Mouse (Mus musculus): Measurements from ENCODE around the gene Gm4131. TPM values are rescaled to one million over a fixed set of nuclear protein-coding genes. Genes with fewer than 3 reads are reported as not detected.
A peak's percentile ranks its signal among the peaks of the same experiment; 100 is the strongest.

Gene Gm4131
- polyA plus RNA-seq, 1 experiment from 2014 or later: 0.10 TPM

DNA sequence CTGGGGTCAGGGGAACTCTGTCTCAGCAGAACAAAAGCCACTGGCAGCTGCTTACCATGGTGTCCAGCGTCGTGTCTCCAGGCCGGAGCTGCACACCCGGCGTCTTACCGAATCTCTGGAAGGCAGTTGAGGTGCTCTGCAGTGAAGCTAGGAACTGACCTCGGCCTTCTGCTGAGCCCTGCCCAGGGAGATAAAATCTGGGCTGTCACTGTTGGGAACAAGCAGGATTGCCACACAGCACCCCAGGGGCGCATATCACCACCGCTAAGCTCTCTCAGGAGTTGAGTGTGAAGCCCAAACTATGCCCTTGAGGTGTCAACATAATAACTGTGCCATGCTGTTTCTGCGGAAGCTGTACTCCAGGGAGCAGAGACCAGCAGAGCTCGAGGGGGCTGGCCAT lies 113.4 kb downstream of the Gm4131 start:
- H3K4me3 ChIP-seq: no peak overlapping the region
- DNase-seq (ENCODE audit: low spot score): no peak
- WGBS: 84% methylated on average over 11 of the region's 11 CpGs

DNA sequence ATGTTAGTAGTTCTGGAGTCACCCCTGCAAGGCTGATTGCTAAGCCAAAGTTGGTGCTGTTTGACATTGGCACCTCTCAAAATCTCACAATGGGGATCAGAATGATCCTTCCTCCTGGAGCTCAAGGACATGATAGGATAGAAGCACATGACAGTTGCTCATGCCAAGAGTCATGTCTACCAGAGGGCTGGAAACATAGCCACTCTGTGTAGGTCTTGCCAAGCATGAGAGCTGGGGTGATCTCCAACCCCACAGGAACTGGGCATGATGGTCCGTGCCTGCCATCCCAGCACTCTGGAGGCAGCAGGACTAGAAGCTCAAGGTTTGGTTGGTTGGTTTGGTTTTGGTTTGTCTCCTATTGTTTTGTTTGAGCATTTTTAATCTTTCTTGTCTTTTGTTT lies 116.0 kb downstream of the Gm4131 start:
- no peak overlapping the region for H3K27ac ChIP-seq (replicated peaks)
- no peaks in the 10 kb centered on the region for H3K27me3 ChIP-seq (ENCODE audit: low read depth, poor library complexity, severe bottlenecking)
- H3K4me3 ChIP-seq: no peak overlapping the region
- no peaks in the 10 kb centered on the region for H3K9me3 ChIP-seq (replicated peaks)
- no peaks in the 10 kb centered on the region for H3K36me3 ChIP-seq
- no peak for DNase-seq (ENCODE audit: low spot score)
- WGBS: 97% methylated on average over 1 of the region's 1 CpGs
- H3K4me1 ChIP-seq: no peaks in the 10 kb centered on the region

More for the DNA sequence above, 113.4 kb downstream of the Gm4131 start:
- Histone ChIP-seq H3K9me3 (replicated peaks) (no peaks in the 10 kb centered on the region), H3K4me1 (peaks cover 2% of the 10 kb centered on the region; the same call in 1 of the 2 replicates), H3K27ac (replicated peaks) (no peak overlapping the region), H3K36me3 (no peaks in the 10 kb centered on the region), H3K27me3 (ENCODE audit: low read depth, poor library complexity, severe bottlenecking) (no peaks in the 10 kb centered on the region)

DNA sequence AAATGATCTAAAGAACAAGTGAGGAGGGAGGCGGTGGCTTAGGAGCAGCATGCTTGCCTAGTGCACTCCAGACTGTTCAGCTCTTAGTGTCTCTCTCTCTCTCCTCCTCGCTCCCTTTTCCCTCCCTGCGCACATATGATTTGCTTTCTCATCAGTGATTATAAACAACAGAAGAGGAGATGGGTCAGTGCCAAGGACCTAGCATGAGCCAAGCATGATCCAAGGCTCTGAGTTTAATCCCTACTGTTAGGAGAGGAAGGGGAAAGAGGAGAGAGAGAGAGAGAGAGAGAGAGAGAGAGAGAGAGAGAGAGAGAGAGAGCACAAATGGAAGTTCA lies 119.5 kb downstream of the Gm4131 start:
- WGBS: 89% methylated on average over 3 of the region's 3 CpGs
- Histone ChIP-seq H3K4me1 (no peaks in the 10 kb centered on the region), H3K4me3 (no peak overlapping the region), H3K27ac (replicated peaks) (no peak overlapping the region), H3K9me3 (replicated peaks) (no peaks in the 10 kb centered on the region), H3K36me3 (no peaks in the 10 kb centered on the region), H3K27me3 (ENCODE audit: low read depth, poor library complexity, severe bottlenecking) (no peaks in the 10 kb centered on the region)
- no peak for DNase-seq (ENCODE audit: low spot score)

DNA sequence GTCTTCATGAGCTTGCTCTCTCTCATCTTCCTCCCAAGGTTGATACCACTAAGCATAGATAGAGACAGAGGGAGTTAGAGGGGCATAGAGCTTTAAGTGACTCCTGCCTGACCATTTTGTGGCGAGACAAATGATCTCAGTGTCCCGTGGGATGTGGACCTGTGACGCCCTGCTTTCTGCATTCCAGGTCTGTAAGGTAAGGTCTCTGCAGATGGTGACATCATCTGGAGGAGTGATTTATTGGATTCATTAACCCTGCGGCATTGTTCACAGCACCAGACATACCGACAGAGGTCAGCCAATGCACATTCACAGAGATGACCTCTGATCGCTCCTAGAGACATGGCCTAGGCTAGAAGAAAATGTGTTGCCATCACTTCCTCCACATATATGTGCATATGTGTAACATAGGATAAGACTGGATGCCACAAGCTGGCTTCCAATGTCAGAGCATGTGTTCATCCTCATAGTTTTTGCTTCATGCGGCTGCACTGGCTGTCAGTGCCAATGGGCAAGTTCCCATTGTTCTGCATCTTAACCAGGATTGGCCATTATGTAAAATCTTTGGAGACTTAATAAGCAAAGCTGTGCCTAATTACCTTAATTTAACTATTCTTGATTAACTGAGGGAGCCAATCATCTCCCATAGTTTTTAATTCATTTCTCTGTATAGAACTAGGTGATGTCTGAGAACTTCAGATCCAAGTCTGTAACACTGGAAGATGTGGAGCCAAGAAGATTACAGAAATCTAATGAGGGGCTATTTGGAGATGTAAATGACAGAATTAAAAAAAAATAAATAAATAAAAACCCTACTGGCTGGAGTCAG lies 120.1 kb downstream of the Gm4131 start:
- 88% methylated on average over 7 of the region's 7 CpGs for WGBS
- DNase-seq (ENCODE audit: low spot score): no peak
- no peak overlapping the region for H3K4me3 ChIP-seq
- H3K27ac ChIP-seq (replicated peaks): no peak overlapping the region
- no peaks in the 10 kb centered on the region for H3K4me1 ChIP-seq
- H3K9me3 ChIP-seq (replicated peaks): no peaks in the 10 kb centered on the region
- no peaks in the 10 kb centered on the region for H3K27me3 ChIP-seq (ENCODE audit: low read depth, poor library complexity, severe bottlenecking)
- no peaks in the 10 kb centered on the region for H3K36me3 ChIP-seq

DNA sequence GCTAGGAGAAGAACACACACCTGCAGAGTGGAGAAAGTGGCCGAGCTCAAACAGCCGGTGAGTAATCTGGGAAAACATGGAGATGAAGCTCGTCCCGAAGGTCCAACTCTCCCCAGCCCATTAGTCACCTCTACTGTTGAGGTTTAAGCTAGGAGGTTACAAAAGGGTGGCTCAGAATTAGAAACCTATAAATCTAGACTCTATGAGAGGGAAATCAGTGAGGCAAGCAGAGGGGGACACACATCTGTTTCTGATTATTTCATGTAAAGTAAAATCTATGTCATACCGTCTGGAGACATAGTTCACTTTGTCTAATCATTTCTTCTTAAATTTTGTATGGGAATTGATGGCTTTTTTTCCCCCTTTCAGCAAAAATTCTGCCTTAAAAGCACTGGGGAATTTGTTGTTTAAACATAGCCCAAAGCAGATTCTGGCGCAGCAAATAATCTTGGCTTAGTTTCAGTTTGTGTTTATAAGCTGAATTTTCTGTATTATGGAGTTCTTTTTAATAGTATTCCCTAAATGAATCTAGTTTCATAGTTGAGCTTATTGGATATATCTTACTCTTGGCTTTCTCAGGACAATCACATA lies 122.8 kb downstream of the Gm4131 start:
- WGBS: 87% methylated on average over 6 of the region's 6 CpGs
- Histone ChIP-seq H3K4me3 (no peak overlapping the region), H3K36me3 (no peaks in the 10 kb centered on the region), H3K27ac (replicated peaks) (no peak overlapping the region), H3K9me3 (replicated peaks) (no peaks in the 10 kb centered on the region), H3K27me3 (ENCODE audit: low read depth, poor library complexity, severe bottlenecking) (no peaks in the 10 kb centered on the region), H3K4me1 (no peaks in the 10 kb centered on the region)
- no peak for DNase-seq (ENCODE audit: low spot score)

DNA sequence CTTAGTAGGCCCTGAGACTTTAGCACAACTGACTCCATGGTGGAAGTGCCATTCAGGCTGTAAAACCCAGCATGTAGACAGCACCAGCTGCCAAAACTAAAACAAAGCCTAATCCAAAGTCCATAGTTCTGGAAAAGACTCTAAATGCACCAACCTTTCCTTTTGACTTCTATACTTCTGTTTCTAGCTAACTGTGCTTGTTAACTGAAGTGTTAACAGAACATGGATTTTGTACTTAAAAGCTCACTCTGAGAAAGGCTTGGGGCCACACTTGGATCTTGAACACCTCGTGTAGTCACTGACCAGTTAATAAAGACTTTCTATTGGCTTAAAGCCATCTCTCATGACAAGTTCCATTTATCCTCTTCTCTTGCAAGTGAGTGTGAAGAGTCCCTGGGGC lies 123.8 kb downstream of the Gm4131 start:
- H3K4me1 ChIP-seq: no peaks in the 10 kb centered on the region
- 75% methylated on average over 1 of the region's 1 CpGs for WGBS

DNA sequence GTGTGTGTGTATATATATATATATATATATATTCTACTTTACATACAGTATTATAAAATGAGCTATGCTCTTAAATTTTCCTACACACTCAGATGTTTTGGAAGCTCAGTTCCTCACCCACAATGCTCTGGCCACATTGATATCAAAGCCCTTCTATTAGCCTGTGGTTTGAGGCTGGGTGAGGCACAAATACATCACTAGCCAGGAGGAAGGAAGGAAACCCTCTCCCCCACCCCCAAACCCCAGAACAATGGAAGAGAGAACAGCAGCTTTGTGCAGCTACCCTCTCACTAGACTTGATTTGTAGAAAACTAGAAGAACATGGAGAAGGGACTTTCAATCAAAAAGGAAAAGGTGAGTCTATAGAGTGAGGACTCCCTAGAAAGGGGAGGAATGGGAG lies 126.7 kb downstream of the Gm4131 start:
- Histone ChIP-seq H3K27me3 (ENCODE audit: low read depth, poor library complexity, severe bottlenecking) (no peaks in the 10 kb centered on the region), H3K36me3 (no peaks in the 10 kb centered on the region)

More for the DNA sequence above, 123.8 kb downstream of the Gm4131 start:
- H3K36me3 ChIP-seq: no peaks in the 10 kb centered on the region
- H3K4me3 ChIP-seq: no peak overlapping the region
- no peak for DNase-seq (ENCODE audit: low spot score)
- no peaks in the 10 kb centered on the region for H3K9me3 ChIP-seq (replicated peaks)
- H3K27me3 ChIP-seq (ENCODE audit: low read depth, poor library complexity, severe bottlenecking): no peaks in the 10 kb centered on the region
- no peak overlapping the region for H3K27ac ChIP-seq (replicated peaks)

DNA sequence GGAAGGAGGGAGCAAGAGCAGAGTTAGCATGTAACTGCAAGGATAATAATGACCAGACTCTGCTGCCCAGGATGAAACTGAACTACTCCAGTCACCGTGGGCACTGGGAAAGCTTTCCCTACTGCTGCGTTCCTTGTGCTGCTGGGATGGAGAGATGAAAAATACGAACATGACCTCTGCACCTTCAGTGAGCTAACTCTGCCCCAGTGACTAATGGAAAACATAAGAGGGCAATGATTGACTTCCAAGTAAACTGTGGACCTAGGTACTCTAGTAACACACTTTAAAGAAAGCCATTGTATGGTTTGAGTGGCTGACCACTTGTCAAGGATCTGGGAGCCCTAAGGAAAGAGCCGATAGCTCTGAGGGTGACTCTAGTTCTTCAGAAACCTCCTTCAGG lies 128.5 kb downstream of the Gm4131 start:
- Histone ChIP-seq H3K36me3 (no peaks in the 10 kb centered on the region), H3K4me1 (no peaks in the 10 kb centered on the region), H3K4me3 (no peak overlapping the region), H3K27ac (replicated peaks) (no peak overlapping the region), H3K27me3 (ENCODE audit: low read depth, poor library complexity, severe bottlenecking) (no peaks in the 10 kb centered on the region), H3K9me3 (replicated peaks) (no peaks in the 10 kb centered on the region)
- 77% methylated on average over 4 of the region's 4 CpGs for WGBS
- no peak for DNase-seq (ENCODE audit: low spot score)

More for the DNA sequence above, 126.7 kb downstream of the Gm4131 start:
- Histone ChIP-seq H3K9me3 (replicated peaks) (no peaks in the 10 kb centered on the region), H3K27ac (replicated peaks) (no peak overlapping the region), H3K4me1 (no peaks in the 10 kb centered on the region), H3K4me3 (no peak overlapping the region)
- no peak for DNase-seq (ENCODE audit: low spot score)

DNA sequence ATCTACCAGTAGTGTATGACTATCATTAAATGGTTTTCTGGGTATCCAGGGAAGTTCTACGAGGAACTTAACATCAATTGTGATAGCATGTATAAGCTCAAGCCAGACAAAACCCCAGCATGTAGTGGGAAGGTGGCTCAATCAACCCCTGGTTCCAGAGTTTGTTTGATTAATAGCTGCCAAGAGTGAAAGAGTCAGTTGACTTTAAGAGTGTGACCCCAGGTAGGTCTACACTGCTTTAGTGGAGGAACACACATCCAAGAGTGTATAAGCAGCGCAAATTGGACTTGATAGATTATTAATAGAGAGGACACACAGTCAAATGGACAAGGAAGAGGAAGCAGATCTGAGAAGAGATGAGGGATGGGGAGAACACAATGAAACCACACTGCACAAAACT lies 128.9 kb downstream of the Gm4131 start:
- 91% methylated on average over 2 of the region's 2 CpGs for WGBS
- DNase-seq (ENCODE audit: low spot score): no peak
- no peaks in the 10 kb centered on the region for H3K27me3 ChIP-seq (ENCODE audit: low read depth, poor library complexity, severe bottlenecking)
- H3K4me3 ChIP-seq: no peak overlapping the region
- no peaks in the 10 kb centered on the region for H3K9me3 ChIP-seq (replicated peaks)
- no peak overlapping the region for H3K27ac ChIP-seq (replicated peaks)
- no peaks in the 10 kb centered on the region for H3K36me3 ChIP-seq
- no peaks in the 10 kb centered on the region for H3K4me1 ChIP-seq

DNA sequence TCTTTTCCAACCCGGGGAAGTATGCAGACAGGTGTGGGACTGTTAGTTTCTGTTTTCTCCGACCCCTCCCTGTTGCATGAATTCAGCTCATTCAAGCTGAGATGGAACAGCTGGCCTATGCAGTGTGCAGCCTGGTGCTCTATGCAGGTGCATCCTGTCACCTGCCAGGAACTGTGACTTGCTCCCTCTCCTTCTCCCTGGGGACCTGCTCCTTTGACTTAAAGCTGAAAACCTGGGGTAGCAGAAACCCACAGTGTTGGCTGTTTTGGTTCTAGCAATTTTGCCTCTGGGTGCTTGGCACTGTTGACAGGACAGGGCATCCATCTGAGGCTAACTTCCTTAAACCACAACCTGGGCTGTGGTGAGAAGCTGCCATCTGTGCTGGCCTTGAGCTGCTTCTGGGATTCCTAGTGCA lies 141.4 kb downstream of the Gm4131 start:
- no peak overlapping the region for H3K4me3 ChIP-seq
- DNase-seq (ENCODE audit: low spot score): no peak
- H3K9me3 ChIP-seq (replicated peaks): no peaks in the 10 kb centered on the region
- H3K27ac ChIP-seq (replicated peaks): peak overlapping the region; percentile 33
- H3K36me3 ChIP-seq: no peaks in the 10 kb centered on the region
- H3K27me3 ChIP-seq (ENCODE audit: low read depth, poor library complexity, severe bottlenecking): no peaks in the 10 kb centered on the region
- WGBS: 91% methylated on average over 2 of the region's 2 CpGs
- no peaks in the 10 kb centered on the region for H3K4me1 ChIP-seq

DNA sequence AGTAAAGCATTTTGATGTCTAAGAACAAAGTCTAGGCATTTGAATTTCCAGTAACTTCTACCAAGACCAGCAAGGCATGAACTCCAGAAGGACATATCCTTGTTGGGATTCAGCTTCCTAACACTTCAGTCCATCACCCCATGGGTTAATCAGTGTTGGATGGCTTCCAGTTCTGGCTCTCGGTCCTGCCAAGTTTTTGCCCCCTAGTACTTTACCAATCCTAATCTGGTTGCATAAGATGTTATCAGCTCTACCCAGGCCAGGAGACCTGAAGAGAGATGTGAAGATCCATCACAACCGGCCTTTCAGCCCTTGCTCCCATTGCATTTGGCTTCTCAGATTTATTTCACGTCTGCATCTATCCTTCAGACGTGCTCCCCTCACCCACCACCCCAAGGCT lies 144.5 kb downstream of the Gm4131 start:
- Histone ChIP-seq H3K9me3 (replicated peaks) (no peaks in the 10 kb centered on the region), H3K4me1 (peaks cover under 1% of the 10 kb centered on the region; the same call in 1 of the 2 replicates), H3K4me3 (no peak overlapping the region), H3K36me3 (no peaks in the 10 kb centered on the region), H3K27me3 (ENCODE audit: low read depth, poor library complexity, severe bottlenecking) (no peaks in the 10 kb centered on the region), H3K27ac (replicated peaks) (no peak overlapping the region)
- DNase-seq (ENCODE audit: low spot score): no peak
- WGBS: 91% methylated on average over 4 of the region's 4 CpGs

DNA sequence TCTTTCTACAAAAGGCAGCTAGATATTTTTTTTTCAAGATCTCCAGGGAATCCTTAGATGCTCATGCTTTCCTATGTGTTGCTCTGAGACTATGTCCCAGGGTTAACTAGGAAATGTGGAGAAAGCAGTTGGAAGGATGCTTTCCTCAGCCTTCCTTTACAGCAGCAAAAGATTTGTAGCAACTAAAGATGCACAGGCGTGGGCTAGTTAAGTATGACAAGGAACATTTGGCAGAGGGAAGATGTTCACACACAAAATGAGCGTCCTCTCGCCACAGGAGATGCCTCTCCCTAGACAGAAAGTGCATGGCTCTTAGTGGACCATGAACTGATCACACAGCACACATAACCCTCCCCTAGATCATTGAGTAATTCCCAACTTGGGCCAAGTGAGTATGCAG lies 149.2 kb downstream of the Gm4131 start:
- Histone ChIP-seq H3K27me3 (ENCODE audit: low read depth, poor library complexity, severe bottlenecking) (no peaks in the 10 kb centered on the region), H3K36me3 (no peaks in the 10 kb centered on the region), H3K4me3 (no peak overlapping the region), H3K27ac (replicated peaks) (peak overlapping the region; percentile 47; the same call in 1 of the 2 replicates), H3K4me1 (peaks cover 23% of the 10 kb centered on the region), H3K9me3 (replicated peaks) (no peaks in the 10 kb centered on the region)
- DNase-seq (ENCODE audit: low spot score): no peak
- 91% methylated on average over 3 of the region's 3 CpGs for WGBS

DNA sequence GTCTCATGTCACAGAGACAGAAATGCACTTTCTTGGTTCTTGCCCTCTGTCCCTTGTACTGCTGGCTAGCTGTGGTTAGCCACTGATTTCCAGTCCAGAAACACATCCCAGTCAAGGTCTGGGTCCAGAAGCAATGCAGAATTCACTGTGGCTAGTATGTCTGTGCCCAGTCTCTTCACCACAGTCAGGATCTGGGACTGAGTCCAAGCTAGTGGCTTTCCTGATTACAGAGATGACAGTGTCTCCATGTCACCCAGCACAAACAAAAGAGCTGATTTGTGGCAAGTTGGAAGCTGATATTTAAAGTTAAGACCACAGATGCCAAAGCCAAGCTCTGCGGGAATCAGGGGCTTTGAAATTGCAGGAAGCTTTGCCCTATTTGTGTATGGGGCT lies 150.0 kb downstream of the Gm4131 start:
- Histone ChIP-seq H3K9me3 (replicated peaks) (no peaks in the 10 kb centered on the region), H3K27ac (replicated peaks) (peak overlapping the region; percentile 47; the same call in 1 of the 2 replicates), H3K27me3 (ENCODE audit: low read depth, poor library complexity, severe bottlenecking) (no peaks in the 10 kb centered on the region), H3K36me3 (no peaks in the 10 kb centered on the region), H3K4me1 (peaks cover 23% of the 10 kb centered on the region), H3K4me3 (no peak overlapping the region)
- no peak for DNase-seq (ENCODE audit: low spot score)
- WGBS: 64% methylated on average over 1 of the region's 1 CpGs

Measured in midbrain, embryonic 10.5 days (tissue).